Mouse (Mus musculus): ENCODE measurements around the gene Tenm3. TPM values are rescaled to one million over a fixed set of nuclear protein-coding genes. Genes with fewer than 3 reads are reported as not detected.

Gene Tenm3
- polyA plus RNA-seq, 1 experiment from 2014 or later = 2.7 TPM

DNA sequence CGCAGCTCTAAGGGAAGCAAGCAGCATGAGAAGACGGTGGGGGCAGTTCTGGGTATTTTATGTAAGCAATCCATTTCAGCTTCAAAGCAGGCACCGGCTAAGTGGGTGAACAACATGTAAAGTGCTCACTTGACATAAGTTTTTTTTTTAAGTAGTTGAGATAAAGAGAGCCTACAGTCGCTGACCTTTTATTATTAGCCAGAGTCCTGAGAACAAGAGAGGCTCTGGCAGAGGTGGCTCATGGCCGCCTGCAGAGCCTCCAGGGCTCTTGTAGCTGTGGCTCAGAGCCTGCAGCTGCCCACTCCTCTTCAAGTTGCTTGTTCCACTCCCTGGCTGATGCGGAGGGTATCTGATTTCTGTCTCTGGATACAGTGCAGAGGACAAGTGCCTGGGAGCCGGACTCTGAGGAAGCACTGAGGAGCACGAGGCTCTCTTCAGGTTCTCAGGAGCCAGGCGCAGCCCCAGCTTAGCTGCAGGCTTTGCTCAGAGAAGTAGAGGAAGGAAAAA lies 68.2 kb downstream of the Tenm3 start:
- H3K27me3 ChIP-seq = no peaks in the 10 kb centered on the region
- no peak for ATAC-seq (ENCODE audit: insufficient read depth)
- WGBS (ENCODE audit: insufficient replicate concordance) = 25% methylated on average over 9 of the region's 9 CpGs
- no peaks in the 10 kb centered on the region for H3K9me3 ChIP-seq (replicated peaks)
- no peak overlapping the region for H3K4me3 ChIP-seq (replicated peaks)
- no peaks in the 10 kb centered on the region for H3K36me3 ChIP-seq (replicated peaks)
- no peak overlapping the region for H3K9ac ChIP-seq
- no peak overlapping the region for H3K27ac ChIP-seq (replicated peaks)
- no peaks in the 10 kb centered on the region for H3K4me1 ChIP-seq (replicated peaks)
- no peak overlapping the region for H3K4me2 ChIP-seq

DNA sequence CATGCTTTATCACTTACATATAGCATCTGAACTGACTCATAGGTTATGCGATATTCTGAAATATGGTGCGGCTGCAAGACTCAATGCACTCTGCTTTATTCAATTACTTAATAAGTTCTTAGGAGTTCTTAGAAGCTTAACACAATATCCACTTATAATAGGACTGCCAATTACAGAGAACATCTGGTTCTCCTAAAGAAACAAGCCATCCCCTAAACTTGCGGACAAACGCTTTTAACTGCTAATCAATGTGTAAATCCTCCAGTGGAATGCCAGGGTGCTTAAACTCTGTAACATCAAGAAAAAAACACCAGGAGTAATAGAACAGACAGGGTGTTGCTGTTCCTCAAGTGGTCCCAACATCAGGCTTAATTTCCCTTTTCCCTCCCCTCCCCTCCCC lies 68.9 kb downstream of the Tenm3 start:
- no peak for ATAC-seq (ENCODE audit: insufficient read depth)
- Histone ChIP-seq H3K4me2 (no peak overlapping the region), H3K9ac (no peak overlapping the region), H3K4me3 (replicated peaks) (no peak overlapping the region), H3K4me1 (replicated peaks) (no peaks in the 10 kb centered on the region), H3K27ac (replicated peaks) (no peak overlapping the region), H3K27me3 (no peaks in the 10 kb centered on the region), H3K9me3 (replicated peaks) (no peaks in the 10 kb centered on the region), H3K36me3 (replicated peaks) (no peaks in the 10 kb centered on the region)
- WGBS (ENCODE audit: insufficient replicate concordance) = 64% methylated on average over 4 of the region's 4 CpGs

DNA sequence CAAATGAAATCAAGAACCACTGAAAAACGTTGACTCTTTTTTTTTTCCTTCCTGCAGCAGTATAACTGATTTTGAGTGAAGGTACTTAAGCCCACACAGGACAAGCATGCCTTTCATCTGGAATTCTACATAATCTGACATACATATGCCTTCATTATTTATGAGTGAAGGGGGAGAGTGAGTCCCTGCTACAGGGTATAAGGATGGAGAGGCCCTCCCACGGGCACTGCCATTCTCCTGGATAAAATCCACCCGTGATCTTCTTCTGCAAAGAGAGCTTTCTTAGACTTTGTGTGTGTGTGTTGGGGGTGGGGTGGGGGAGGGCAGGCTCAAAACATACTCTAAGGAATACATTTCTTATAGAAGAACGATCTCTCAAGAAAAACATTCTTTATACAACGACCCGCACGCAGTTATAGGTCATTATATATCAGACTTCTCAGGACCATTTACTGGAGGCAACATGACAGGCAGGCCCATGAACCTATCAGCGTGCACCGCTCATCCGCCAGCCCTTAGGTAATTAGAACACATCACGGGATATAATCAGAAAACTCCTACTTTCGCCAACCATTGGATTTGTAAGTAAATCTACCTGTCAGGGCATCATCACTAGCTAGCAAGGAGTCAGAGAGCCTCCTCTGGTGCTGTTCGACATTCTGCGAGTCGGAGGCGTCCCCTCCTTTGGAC lies 77.1 kb downstream of the Tenm3 start:
- Histone ChIP-seq H3K27ac (replicated peaks) (no peak overlapping the region), H3K4me2 (no peak overlapping the region), H3K9ac (no peak overlapping the region), H3K4me1 (replicated peaks) (no peaks in the 10 kb centered on the region), H3K4me3 (replicated peaks) (no peak overlapping the region), H3K27me3 (no peaks in the 10 kb centered on the region), H3K36me3 (replicated peaks) (no peaks in the 10 kb centered on the region), H3K9me3 (replicated peaks) (no peaks in the 10 kb centered on the region)
- 68% methylated on average over 16 of the region's 16 CpGs for WGBS (ENCODE audit: insufficient replicate concordance)
- no peak for ATAC-seq (ENCODE audit: insufficient read depth)

DNA sequence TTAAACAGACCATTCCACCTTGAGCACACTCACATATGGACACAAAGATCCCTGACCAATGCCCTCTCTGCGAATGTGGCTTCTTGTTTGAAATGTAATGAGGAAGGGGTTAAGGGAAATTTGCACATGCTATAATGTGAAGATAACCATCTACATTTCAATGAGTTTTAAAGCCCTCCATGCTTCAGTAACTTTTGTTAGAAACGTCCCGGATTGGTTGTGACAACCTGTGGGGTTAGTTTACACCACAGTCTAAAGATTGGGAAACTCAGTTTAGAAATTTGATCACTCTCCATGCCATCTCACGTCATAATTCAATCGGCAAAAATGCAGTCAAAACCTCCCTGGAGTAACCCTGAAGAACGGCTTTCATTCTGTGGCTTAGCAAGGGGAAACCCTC lies 78.5 kb downstream of the Tenm3 start:
- WGBS (ENCODE audit: insufficient replicate concordance) = 49% methylated on average over 6 of the region's 6 CpGs
- Histone ChIP-seq H3K27me3 (no peaks in the 10 kb centered on the region), H3K27ac (replicated peaks) (no peak overlapping the region), H3K4me1 (replicated peaks) (no peaks in the 10 kb centered on the region), H3K36me3 (replicated peaks) (no peaks in the 10 kb centered on the region), H3K9ac (no peak overlapping the region), H3K9me3 (replicated peaks) (no peaks in the 10 kb centered on the region), H3K4me3 (replicated peaks) (no peak overlapping the region), H3K4me2 (no peak overlapping the region)
- no peak for ATAC-seq (ENCODE audit: insufficient read depth)

DNA sequence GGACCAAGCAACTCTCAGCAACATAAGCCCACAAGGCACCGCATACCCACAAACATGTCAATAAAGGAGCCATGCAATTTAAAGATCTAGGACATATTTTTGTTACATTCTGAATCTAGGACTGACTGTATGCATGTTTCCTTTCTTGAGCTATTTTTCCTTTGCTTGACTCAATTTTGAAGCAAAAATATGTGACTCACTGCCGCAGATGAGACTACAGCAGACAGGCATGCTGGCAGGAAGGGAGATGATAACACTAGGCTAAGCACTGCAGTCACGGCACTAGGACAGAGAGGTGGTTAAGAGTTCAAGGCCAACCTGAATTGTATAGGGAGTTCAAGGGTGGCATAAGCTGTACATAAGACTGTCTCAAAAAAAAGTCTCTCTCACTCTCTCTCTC lies 79.7 kb downstream of the Tenm3 start:
- no peak for ATAC-seq (ENCODE audit: insufficient read depth)
- Histone ChIP-seq H3K36me3 (replicated peaks) (no peaks in the 10 kb centered on the region), H3K4me2 (no peak overlapping the region), H3K4me3 (replicated peaks) (no peak overlapping the region), H3K27ac (replicated peaks) (no peak overlapping the region), H3K9me3 (replicated peaks) (no peaks in the 10 kb centered on the region), H3K27me3 (no peaks in the 10 kb centered on the region), H3K4me1 (replicated peaks) (no peaks in the 10 kb centered on the region), H3K9ac (no peak overlapping the region)
- WGBS (ENCODE audit: insufficient replicate concordance) = 60% methylated on average over 3 of the region's 3 CpGs

DNA sequence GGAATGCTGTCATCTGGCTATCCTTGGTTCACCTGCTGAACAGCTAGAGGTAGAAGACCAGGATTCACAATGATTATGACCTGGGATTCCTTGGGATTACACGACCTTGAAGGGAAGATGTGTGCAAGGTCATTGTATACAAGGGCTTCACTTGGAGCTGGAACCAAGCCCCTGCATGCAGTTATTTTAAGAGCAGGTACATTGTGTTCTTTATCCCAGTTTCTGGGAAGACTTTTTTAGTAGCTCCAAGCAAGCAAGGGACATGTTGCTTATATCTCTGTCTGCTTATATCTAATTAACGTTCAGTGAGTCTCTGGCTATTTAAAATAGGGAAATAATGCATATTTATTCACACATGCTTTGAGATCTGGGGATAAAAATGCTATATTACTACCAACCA lies 86.9 kb downstream of the Tenm3 start:
- WGBS (ENCODE audit: insufficient replicate concordance) = 48% methylated on average over 2 of the region's 2 CpGs

DNA sequence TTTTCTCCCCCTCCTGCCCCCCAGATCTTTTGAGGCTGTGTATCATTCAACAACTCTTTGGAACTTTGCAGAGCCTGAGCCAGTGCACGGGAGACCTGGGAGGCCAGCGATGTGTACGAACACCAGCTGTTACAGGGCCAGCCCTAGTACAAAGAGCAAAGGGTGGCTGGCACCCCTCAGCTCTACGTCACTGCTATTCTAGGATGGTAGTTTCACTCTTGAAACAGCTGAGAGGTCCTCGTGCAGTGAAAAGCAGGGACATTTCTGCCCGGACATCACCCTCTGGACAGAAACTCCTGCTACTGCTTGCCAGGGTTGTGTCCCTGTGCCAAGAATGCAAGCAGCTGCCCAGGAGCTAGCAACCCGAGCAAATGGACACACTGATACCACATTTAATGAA lies 88.3 kb downstream of the Tenm3 start:
- WGBS (ENCODE audit: insufficient replicate concordance) = 51% methylated on average over 7 of the region's 7 CpGs
- H3K4me2 ChIP-seq = no peak overlapping the region

More for the DNA sequence above, 86.9 kb downstream of the Tenm3 start:
- no peak for ATAC-seq (ENCODE audit: insufficient read depth)
- H3K27me3 ChIP-seq = no peaks in the 10 kb centered on the region
- H3K36me3 ChIP-seq (replicated peaks) = no peaks in the 10 kb centered on the region
- H3K4me3 ChIP-seq (replicated peaks) = no peak overlapping the region
- no peaks in the 10 kb centered on the region for H3K4me1 ChIP-seq (replicated peaks)
- H3K9ac ChIP-seq = no peak overlapping the region
- H3K27ac ChIP-seq (replicated peaks) = no peak overlapping the region
- no peak overlapping the region for H3K4me2 ChIP-seq
- H3K9me3 ChIP-seq (replicated peaks) = no peaks in the 10 kb centered on the region

DNA sequence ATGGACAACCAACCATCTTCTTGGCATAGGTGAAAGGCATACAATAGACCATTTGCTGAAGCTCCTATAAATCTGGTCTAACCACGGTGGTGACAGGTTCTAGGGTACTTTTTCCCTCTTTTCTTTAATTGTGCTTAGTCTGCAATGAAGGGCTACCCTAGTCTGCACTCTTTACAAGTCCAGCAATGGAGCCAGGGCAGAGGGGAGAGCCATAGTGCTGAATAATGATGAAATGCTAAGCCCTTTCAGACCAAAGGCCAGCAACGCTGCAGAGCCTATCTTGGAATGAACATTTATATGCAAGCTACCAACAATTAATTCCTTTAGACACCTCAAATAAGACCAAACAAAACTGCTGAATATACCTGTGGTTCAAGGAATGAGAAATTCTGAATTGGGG lies 88.8 kb downstream of the Tenm3 start:
- no peak overlapping the region for H3K9ac ChIP-seq
- H3K36me3 ChIP-seq (replicated peaks) = no peaks in the 10 kb centered on the region
- ATAC-seq (ENCODE audit: insufficient read depth) = no peak
- H3K4me2 ChIP-seq = no peak overlapping the region
- H3K27ac ChIP-seq (replicated peaks) = no peak overlapping the region
- H3K9me3 ChIP-seq (replicated peaks) = no peaks in the 10 kb centered on the region
- H3K27me3 ChIP-seq = no peaks in the 10 kb centered on the region
- no peak overlapping the region for H3K4me3 ChIP-seq (replicated peaks)
- WGBS (ENCODE audit: insufficient replicate concordance) = 63% methylated on average over 2 of the region's 2 CpGs
- no peaks in the 10 kb centered on the region for H3K4me1 ChIP-seq (replicated peaks)

More for the DNA sequence above, 88.3 kb downstream of the Tenm3 start:
- Histone ChIP-seq H3K36me3 (replicated peaks) (no peaks in the 10 kb centered on the region), H3K27me3 (no peaks in the 10 kb centered on the region), H3K27ac (replicated peaks) (no peak overlapping the region), H3K4me1 (replicated peaks) (no peaks in the 10 kb centered on the region), H3K9ac (no peak overlapping the region), H3K4me3 (replicated peaks) (no peak overlapping the region), H3K9me3 (replicated peaks) (no peaks in the 10 kb centered on the region)
- ATAC-seq (ENCODE audit: insufficient read depth) = peak; percentile 71

DNA sequence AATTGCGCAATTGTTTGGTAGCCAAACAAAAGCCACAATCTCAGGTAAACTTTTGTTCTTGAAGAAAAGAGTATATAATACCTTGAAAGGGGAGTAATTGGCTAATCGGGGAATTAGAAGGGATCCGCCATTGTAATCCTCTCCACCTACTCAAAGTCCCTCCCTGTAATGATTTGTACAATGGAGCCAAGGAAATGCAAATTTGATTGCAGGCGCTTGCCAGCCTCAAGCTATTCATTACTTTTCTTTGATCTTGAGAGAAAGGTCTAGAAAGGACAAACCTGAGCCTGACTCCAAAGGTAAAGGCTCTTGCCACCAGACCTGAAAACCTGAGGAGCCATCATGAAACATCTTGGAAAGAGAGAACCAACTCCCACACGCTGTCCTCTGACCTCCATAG lies 91.8 kb downstream of the Tenm3 start:
- Histone ChIP-seq H3K4me3 (replicated peaks) (no peak overlapping the region), H3K27ac (replicated peaks) (no peak overlapping the region), H3K27me3 (no peaks in the 10 kb centered on the region), H3K9ac (no peak overlapping the region), H3K4me1 (replicated peaks) (no peaks in the 10 kb centered on the region), H3K36me3 (replicated peaks) (no peaks in the 10 kb centered on the region), H3K4me2 (no peak overlapping the region), H3K9me3 (replicated peaks) (no peaks in the 10 kb centered on the region)
- no peak for ATAC-seq (ENCODE audit: insufficient read depth)
- 79% methylated on average over 5 of the region's 5 CpGs for WGBS (ENCODE audit: insufficient replicate concordance)

DNA sequence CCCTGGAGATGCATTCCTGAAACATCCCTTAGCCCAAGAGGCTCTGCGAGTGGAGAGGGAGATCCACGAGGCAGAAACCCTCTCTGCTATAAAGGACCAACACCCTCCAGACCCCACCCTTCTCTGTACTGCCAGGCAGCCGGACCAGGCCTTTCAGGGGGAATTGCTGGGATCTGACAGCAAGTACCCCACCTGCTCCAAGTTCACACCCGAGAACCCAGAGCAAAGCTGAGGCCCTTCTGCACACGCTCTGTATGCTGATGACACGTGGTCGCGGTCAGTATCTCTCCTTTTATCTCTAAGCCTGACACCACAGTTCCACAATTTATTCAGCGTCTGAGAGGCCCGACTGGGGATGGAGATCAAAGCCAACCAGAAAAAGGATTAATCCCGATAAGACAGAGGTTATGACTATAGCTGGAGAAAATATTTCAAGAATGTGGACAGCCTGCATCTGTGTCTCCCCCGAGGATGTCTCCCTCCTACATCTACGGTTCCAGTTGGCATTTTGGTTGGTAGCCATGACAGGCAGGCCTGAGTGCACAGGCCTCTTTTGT lies 95.2 kb downstream of the Tenm3 start:
- Histone ChIP-seq H3K36me3 (replicated peaks) (no peaks in the 10 kb centered on the region), H3K9me3 (replicated peaks) (no peaks in the 10 kb centered on the region), H3K27ac (replicated peaks) (no peak overlapping the region), H3K27me3 (no peaks in the 10 kb centered on the region), H3K4me1 (replicated peaks) (no peaks in the 10 kb centered on the region), H3K4me2 (no peak overlapping the region), H3K9ac (no peak overlapping the region), H3K4me3 (replicated peaks) (no peak overlapping the region)
- no peak for ATAC-seq (ENCODE audit: insufficient read depth)
- 63% methylated on average over 13 of the region's 13 CpGs for WGBS (ENCODE audit: insufficient replicate concordance)

DNA sequence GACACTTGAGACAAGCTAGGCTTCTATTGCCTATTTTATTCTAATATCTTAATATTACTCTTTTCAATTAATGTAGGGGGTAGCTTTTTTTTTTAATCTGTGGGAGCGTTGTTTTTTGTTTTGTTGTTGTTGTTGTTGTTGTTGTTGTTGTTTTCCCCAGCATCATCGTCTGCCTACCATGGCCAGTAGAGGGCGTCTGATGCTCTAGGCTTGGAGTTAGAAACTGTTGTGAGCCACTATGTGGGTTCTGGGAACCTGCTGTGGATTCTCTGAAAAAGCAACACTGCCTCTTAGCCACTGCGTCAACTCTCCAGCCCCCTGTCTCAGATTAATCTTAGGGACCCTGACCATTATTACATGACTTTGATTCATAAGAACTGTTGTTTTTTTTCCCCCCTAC lies 99.8 kb downstream of the Tenm3 start:
- H3K4me1 ChIP-seq (replicated peaks) = no peaks in the 10 kb centered on the region
- H3K27ac ChIP-seq (replicated peaks) = no peak overlapping the region
- H3K9ac ChIP-seq = no peak overlapping the region
- H3K4me3 ChIP-seq (replicated peaks) = no peak overlapping the region
- H3K4me2 ChIP-seq = no peak overlapping the region
- WGBS (ENCODE audit: insufficient replicate concordance) = 67% methylated on average over 4 of the region's 4 CpGs
- ATAC-seq (ENCODE audit: insufficient read depth) = no peak
- no peaks in the 10 kb centered on the region for H3K27me3 ChIP-seq
- no peaks in the 10 kb centered on the region for H3K36me3 ChIP-seq (replicated peaks)
- no peaks in the 10 kb centered on the region for H3K9me3 ChIP-seq (replicated peaks)

DNA sequence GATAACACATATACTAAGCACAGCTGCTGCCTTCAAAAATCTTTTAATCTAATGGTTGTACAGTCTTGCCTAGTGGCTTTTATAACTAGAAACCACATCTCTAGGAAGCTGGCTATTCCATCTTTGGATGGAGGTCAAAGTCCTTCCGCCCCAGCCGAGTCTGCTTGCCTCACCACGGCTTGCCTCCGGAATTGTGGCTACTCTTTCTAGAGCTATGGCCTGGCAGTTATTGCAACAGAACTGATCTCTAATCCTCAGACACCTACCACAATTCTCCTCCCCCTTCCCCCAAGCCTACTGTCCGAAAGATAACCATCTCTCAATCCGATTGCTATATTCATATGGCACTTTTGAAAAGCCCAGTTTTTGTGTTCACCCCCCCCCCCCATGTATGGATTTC lies 101.0 kb downstream of the Tenm3 start:
- no peaks in the 10 kb centered on the region for H3K27me3 ChIP-seq
- no peak for ATAC-seq (ENCODE audit: insufficient read depth)
- H3K4me1 ChIP-seq (replicated peaks) = no peaks in the 10 kb centered on the region
- no peaks in the 10 kb centered on the region for H3K9me3 ChIP-seq (replicated peaks)
- no peak overlapping the region for H3K4me3 ChIP-seq (replicated peaks)
- H3K4me2 ChIP-seq = no peak overlapping the region
- H3K36me3 ChIP-seq (replicated peaks) = no peaks in the 10 kb centered on the region
- no peak overlapping the region for H3K9ac ChIP-seq
- 65% methylated on average over 6 of the region's 6 CpGs for WGBS (ENCODE audit: insufficient replicate concordance)
- H3K27ac ChIP-seq (replicated peaks) = no peak overlapping the region
